Mouse (Mus musculus) brown adipose tissue, adult 24 weeks (tissue): ENCODE measurements around the gene Gm4353. TPM values are rescaled to one million over a fixed set of nuclear protein-coding genes. Genes with fewer than 3 reads are reported as not detected.

Experiments used
- H3K27ac ChIP-seq: fragments of 200-500 bp; replicated peaks from 2 replicates; pipeline ENCODE4 v1.5.1; 2012; ENCODE audit warnings: low read depth, mild to moderate bottlenecking, low read length
- H3K4me1 ChIP-seq: fragments of 200-500 bp; 2 replicates; pipeline ENCODE4 v1.6.1; 2012; ENCODE audit warnings: low read length, mixed read lengths; ENCODE audit not compliant: control insufficient read depth, insufficient read depth, insufficient read length
- H3K4me3 ChIP-seq: fragments of 200-500 bp; 2 replicates; pipeline ENCODE4 v1.5.1; 2012; ENCODE audit warnings: low read depth, mild to moderate bottlenecking, low read length, moderate library complexity; ENCODE audit not compliant: insufficient read depth
- polyA plus RNA-seq: library from polyadenylated mRNA; stranded (reverse); fragments of >200 nt; gene quantifications from 2 replicates; pipeline ENCODE4 v1.2.4, GENCODE M21; 2012; ENCODE audit not compliant: missing spikeins, insufficient read depth, insufficient read length

Gene Gm4353
- polyA plus RNA-seq, 1 experiment: not detected

DNA sequence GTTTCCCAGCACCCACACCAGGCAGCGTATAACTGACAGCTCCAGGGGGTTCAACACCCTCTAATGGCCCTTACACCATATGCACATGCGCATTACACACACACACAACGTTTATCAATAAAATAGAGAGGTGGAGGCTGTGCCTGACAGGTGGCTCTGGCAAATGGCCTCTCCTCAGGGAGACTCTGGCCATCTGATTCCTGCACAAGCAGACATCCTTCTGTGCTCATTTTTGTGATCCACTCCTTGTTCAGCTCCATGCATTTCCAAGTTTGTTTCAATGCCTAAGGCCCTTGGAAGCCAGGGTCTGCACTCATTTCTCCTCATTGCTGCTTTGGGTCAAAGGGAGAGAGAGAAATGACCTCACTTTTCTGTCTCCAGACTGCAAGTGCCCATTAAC, 26.2 kb upstream of the Gm4353 start:
- Histone ChIP-seq H3K4me3 (no peak overlapping the region), H3K27ac (no peak overlapping the region), H3K4me1 (no peaks in the 10 kb centered on the region)

DNA sequence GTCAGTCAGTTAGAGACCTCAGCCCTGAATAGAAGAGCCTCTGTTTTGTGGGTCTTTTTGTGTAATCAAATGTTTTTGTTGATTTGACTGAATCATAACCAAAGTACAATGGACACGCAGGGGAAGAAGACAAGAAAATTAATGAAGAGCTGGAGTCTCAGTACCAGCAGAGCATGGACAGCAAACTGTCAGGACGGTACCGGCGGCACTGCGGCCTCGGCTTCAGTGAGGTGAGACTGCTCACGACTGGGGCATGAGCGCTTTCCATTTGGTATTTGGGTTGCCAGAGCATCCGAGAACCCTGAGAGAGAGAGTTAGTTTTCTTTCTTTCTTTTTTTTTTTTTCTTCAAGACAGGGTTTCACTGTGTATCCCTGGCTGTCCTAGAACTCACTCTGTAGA, 18.7 kb upstream of the Gm4353 start:
- H3K4me3 ChIP-seq: no peak overlapping the region
- H3K4me1 ChIP-seq: no peaks in the 10 kb centered on the region; the same call in 1 of the 2 replicates

DNA sequence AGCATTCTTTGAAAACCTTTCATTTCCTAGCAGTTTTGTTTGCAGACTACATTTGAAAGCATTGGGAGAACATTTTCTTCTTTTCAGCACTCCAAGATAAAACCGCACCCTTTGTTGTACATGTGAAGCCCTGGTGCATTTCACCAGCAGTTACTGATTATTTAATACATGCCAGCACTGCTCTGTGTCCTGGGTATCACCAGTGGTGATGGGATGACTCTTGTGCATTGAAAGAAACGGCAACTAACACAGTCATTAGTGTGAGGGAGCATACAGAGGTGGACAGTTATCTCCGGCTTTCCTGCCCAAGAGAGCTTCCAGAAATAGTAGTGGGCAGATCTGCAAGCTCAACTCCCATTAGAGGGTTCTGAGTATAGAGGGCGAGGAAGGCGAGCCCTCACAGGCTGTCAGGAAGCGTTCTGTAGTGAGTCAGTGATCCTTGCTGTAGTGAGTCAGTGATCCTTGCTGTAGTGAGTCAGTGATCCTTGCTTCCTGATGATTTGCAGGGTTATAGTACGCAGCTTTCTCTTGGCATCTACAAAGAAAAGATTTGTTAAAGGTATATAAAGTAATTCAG, 15.6 kb upstream of the Gm4353 start:
- H3K4me1 ChIP-seq: no peaks in the 10 kb centered on the region; the same call in 1 of the 2 replicates
- no peak overlapping the region for H3K4me3 ChIP-seq
- no peak overlapping the region for H3K27ac ChIP-seq

More for the DNA sequence above, 18.7 kb upstream of the Gm4353 start:
- H3K27ac ChIP-seq: no peak overlapping the region

DNA sequence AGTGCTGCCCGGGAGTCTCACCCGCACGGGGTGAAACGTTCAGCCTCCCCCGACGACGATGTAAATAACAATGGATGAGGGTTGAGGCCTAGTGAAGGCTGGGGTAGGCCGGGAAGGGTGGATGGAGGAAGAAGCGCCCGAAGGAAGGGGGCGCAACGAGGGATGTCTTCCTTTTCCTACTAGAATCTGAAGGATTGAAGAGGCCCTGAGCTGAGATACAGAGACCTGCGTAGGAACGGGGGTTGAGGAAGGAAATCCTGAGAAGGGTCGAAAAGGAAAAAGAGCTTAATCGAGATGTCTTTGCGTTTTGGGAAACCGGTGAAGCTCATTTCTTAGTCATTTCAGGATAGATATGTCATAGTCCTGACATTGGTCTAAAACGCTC, 9.0 kb upstream of the Gm4353 start:
- H3K27ac ChIP-seq: peak overlapping the region; percentile 92
- peaks cover 2% of the 10 kb centered on the region for H3K4me1 ChIP-seq
- peak overlapping the region; percentile 95 for H3K4me3 ChIP-seq

DNA sequence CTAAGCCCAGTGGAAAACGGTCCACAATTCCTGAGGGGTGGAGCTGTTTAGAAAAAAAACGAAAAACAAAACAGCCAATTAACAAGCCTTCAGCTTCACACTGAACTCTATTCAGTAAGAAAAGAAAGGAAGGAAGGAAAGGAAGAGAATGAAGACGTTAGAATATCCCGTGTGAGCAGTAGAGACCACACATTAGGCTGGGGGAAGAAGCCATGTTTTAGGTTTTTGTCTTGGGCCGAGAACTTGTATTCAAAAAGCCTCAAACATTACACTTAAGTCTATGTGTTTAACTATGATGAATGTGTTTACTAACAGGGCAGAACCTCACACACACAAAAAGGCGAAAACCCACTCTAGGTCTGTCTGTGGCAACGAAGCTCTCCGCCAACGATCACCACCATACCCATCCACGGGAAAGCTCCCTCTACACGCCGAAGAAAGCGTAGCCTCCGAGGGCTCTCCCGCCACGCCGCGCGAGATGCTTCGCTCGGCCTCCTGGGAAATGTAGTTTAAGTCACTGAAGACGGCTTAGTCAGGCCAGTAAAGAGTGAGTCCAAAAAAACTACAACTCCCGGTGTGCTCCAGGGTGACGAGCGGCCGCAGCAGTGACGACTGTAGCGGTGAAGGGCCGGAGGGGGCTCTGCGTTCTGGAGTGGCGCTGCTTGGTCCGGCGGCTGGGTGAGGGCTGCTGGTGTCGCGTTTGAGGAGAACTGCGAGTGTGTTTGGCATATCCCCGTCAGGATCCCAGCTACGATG, 8.5 kb upstream of the Gm4353 start:
- Histone ChIP-seq H3K27ac (peak overlapping the region; percentile 92), H3K4me3 (peak overlapping the region; percentile 95), H3K4me1 (peaks cover 2% of the 10 kb centered on the region)

DNA sequence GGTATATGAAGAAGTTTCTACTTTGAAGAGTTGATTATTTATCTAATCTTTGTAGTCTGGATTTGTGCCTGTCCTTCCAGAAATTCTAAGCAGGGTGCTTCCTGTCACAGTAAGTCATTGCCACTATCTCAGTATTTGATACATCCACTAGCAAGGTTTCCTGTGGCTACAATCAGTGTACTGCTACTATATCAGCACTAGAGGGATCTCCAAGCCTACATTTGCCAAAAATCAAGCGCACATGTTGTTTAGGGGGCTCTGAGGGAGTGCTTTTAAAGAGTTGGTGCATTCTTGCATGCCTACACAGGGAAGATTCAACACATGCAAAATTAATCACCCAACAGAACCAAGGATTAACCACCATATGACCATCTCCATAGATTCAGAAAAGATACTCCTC, 23.7 kb downstream of the Gm4353 start:
- H3K4me3 ChIP-seq: no peak overlapping the region
- H3K4me1 ChIP-seq: no peaks in the 10 kb centered on the region

DNA sequence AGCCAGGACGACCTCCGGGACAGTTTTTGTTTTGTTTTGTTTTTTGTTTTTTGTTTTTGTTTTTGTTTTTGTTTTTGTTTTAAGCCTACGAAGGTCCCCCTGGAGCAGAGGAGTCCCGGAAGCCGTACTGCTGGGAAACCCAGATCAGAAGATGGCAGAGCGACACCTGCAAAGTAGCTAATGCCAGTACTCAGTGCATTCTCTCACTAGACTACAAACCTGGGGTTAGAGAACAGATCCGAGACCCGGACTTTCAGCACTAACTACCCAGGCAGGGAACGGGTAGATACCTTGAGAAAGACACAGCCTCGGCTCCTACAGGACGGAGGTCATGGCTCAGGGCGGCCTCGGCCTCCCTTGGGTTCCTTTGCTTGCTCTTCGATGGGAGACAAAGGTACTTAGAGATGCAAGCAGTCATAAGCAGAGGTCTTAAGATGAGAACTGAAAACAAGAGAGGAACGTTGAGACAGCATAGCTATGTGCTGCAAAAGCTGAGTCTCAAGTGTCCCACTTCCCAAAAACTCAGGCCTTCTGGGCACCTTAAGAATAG, 43.9 kb downstream of the Gm4353 start:
- H3K27ac ChIP-seq: no peak overlapping the region
- H3K4me1 ChIP-seq: peaks cover 2% of the 10 kb centered on the region; the same call in 1 of the 2 replicates
- H3K4me3 ChIP-seq: no peak overlapping the region

More for the DNA sequence above, 23.7 kb downstream of the Gm4353 start:
- no peak overlapping the region for H3K27ac ChIP-seq

DNA sequence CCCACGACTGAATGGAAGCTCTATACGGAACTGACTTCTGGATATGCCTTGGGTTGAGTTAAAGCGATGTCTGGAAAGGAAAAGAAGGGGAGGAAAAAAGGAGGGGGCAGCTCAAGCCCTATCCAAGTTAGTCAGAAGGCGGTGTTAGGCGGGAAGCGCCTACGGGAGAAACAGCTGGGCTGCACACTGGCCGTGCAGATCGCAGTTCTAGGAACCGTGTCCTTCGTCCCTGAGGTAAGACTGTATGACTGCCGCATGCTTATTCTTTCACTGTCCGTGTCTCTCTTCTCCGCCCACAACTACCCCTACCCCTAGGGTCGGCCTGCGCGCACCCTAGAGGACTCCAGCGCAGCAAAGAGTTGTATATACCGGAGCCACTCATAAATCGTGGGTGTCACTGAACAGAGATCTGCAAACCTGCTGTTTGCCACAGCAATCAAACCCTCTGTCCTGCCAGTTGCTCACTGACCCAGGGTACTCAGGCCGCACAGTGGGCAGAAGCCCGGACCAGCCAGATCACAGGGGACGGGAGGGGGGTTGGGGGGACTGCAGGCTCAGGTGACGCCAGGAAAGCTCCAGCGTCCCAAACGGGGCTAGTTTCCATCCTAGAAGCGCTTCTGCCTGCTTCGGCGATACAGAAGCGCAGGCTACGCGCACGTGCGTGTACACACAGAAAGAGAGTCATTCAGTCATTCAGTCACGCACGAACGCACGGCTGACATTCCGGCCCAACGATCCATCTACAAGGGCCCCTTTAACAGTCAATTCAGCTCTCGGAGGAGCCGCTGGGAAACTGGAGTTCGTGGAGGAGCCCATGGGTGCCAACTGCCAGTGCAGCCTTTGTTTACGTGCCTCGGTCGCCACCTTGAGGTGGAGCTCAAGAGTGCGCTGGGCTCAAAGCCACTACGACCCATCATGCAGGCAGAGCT, 44.6 kb downstream of the Gm4353 start:
- Histone ChIP-seq H3K27ac (no peak overlapping the region), H3K4me3 (peak overlapping the region; percentile 65), H3K4me1 (peaks cover 2% of the 10 kb centered on the region; the same call in 1 of the 2 replicates)

DNA sequence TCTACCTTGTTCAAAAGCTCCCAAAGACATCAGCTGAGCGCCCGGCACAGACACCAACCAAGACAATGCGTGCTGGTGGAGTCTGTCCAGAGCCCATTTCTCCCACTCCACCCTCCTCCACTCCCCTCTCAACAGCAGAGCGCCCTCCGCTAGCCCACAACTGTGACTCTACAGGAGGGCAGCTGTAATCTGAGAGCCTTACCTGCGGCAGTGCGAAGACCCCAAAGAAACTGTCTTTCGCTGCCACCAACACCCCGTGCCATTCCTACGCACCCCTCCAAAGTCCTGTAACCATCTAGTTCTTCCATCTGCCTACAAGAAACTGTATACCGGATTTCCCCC, 45.3 kb downstream of the Gm4353 start, which contains the start of gene 1110004F10Rik:
1110004F10Rik (plus strand) TSS at position 202 of the 342 bp plus-strand sequence.
- peaks cover 2% of the 10 kb centered on the region; the same call in 1 of the 2 replicates for H3K4me1 ChIP-seq
- H3K4me3 ChIP-seq: peak within 1 kb of the TSS; percentile 65
- H3K27ac ChIP-seq: no peak within 1 kb of the TSS

DNA sequence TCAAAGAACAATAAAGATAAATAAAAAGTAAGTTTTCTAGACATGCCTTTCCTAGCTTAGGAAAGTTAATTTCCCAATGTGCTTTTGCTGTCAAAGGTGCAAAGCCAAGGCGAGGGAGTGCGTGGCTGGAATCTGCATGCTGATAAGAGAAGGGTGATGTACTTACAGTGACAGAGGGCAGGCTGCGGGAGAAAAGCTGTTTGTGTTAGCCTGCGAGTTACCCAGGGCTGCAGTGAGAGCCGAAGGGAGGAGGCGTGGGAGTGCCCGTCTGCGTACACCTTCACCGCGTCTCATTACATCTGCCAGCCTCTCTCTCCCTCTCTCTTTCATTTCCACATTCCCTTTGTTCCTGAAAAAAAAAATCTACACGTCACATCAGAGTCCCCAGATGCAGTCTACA, 45.9 kb downstream of the Gm4353 start, which contains the start of gene Sox6:
Sox6 (minus strand) TSS at position 286 of the 400 bp plus-strand sequence.
- Histone ChIP-seq H3K4me1 (peaks cover 2% of the 10 kb centered on the region; the same call in 1 of the 2 replicates), H3K27ac (no peak within 1 kb of the TSS), H3K4me3 (peak within 1 kb of the TSS; percentile 65)

DNA sequence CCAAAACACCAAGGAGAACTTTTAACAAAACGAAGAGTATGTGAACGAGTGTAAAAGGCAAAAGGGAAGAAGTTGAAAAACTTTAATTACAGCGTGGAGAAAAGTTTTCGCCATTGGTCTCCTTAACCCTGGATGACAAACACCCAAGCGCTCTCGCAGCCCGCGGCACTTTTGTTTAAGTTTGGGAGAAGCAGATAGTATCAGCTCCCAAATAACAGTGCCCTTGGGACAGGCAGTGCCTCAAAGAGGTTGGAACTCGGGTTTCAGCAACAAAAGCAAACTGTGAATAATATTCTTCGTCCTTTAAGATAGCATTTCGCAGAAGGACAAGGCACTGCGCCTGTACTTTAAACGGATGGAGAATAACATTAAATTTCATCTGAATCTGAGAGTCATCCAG, 46.4 kb downstream of the Gm4353 start:
- H3K27ac ChIP-seq: no peak overlapping the region
- H3K4me3 ChIP-seq: peak overlapping the region; percentile 7; the same call in 1 of the 2 replicates
- H3K4me1 ChIP-seq: peaks cover 2% of the 10 kb centered on the region; the same call in 1 of the 2 replicates

DNA sequence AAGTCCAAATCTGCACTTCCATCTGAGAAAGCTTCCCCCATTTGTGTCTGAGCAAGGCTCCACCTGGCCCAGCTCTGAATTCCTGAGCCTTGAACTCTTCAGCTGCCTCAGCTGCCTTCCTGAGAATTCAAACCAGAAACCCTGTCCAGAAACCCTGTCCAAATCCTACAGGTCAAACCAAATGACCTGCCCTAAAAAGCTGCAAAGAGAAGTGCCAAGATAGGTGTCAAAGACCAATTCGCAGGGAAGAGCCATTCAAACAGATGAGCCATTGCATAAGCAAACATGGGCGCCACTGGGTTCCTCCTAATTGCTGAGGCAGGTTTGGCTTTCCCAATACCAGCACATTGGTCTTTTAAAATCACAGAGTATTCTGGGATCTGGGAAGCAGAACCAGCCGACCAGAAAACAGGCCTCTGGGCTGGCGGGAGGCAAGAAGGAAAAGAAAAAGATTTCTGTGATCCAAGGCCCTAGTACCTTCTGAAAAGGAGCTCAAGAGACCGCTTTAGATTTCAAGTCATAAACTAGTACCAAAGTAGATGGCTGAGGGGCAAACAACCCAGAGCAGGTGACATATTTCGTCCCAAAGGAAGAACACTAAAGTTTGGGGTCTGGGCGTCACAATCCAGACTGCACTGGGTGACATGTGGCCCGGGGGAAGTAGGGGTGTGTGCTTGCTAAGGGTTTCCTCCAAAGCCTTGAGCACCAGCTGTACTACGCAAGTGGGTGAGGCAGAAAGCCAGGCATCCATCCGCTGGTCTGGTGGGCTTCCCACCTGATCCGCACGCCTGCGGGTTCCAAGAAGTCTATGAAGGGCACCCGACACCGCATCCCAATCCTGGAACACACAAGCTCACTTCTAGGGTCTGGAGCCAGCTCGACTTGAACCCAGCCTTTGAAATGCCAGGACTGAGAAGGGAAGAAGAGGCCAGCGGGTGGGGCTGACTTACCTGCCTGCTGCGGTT, 47.6 kb downstream of the Gm4353 start:
- no peak overlapping the region for H3K27ac ChIP-seq

DNA sequence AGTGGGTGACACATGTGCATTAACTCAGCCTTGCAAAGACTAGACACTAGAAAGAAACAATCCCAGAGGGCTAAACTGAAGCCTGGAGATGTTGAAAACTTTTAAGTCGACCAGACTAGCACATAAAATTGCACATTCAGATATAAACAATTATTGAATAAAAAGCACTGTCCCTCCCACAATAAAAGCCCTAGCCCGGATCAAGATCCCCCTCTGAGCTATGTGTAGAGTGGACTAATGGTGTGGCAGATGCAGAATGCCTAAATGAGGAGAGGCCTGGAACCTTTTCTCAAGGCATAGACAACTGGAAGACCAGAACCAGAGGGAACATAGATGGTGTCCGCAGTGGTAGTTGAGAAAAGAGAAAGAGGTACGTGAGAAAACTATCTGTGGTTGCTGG, 48.9 kb downstream of the Gm4353 start:
- Histone ChIP-seq H3K4me1 (peaks cover 2% of the 10 kb centered on the region; the same call in 1 of the 2 replicates), H3K4me3 (no peak overlapping the region), H3K27ac (no peak overlapping the region)

More for the DNA sequence above, 47.6 kb downstream of the Gm4353 start:
- Histone ChIP-seq H3K4me1 (peaks cover 2% of the 10 kb centered on the region; the same call in 1 of the 2 replicates), H3K4me3 (no peak overlapping the region)
